Mouse (Mus musculus) skeletal muscle tissue, adult 2 months (tissue): Measurements from ENCODE around the gene 4930503B20Rik.

ENCODE experiments used
- DNase-seq: peaks from one replicate; pipeline ENCODE4 v3.0.0-alpha.2; 2012; ENCODE audit warnings: low read depth, low spot score

4930503B20Rik gene

GRCm38 (mm10) chr3:146652431-146652830, 1.3 kb upstream of the 4930503B20Rik start:
- DNase-seq: no peak

- no peak for DNase-seq
Measured at GRCm38 (mm10) chr3:146650716-146651115, 401 bp downstream of the 4930503B20Rik start.

- no peak for DNase-seq
Measured at GRCm38 (mm10) chr3:146649311-146649894, 1.7 kb downstream of the 4930503B20Rik start.

GRCm38 (mm10) chr3:146641818-146642427, 9.2 kb downstream of the 4930503B20Rik start:
- no peak for DNase-seq

GRCm38 (mm10) chr3:146632506-146632905, 18.6 kb downstream of the 4930503B20Rik start:
- DNase-seq: no peak

- no peak for DNase-seq
Measured at GRCm38 (mm10) chr3:146628227-146628982, 22.7 kb downstream of the 4930503B20Rik start.

GRCm38 (mm10) chr3:146625766-146626165, 25.4 kb downstream of the 4930503B20Rik start:
- no peak for DNase-seq

- DNase-seq: no peak
Measured at GRCm38 (mm10) chr3:146621966-146622365, 29.2 kb downstream of the 4930503B20Rik start.

GRCm38 (mm10) chr3:146620555-146621249, 30.4 kb downstream of the 4930503B20Rik start:
- no peak for DNase-seq

GRCm38 (mm10) chr3:146620101-146620500, 31.0 kb downstream of the 4930503B20Rik start:
- DNase-seq: no peak

GRCm38 (mm10) chr3:146618357-146618756, 32.8 kb downstream of the 4930503B20Rik start:
- no peak for DNase-seq

GRCm38 (mm10) chr3:146617946-146618345, 33.2 kb downstream of the 4930503B20Rik start:
- no peak for DNase-seq

GRCm38 (mm10) chr3:146616533-146617283, 34.4 kb downstream of the 4930503B20Rik start:
- no peak for DNase-seq

GRCm38 (mm10) chr3:146615496-146615895, 35.6 kb downstream of the 4930503B20Rik start, which contains the start of gene Dnase2b:
TSS of gene Dnase2b (minus strand) at chr3:146615596.
- no peak for DNase-seq

GRCm38 (mm10) chr3:146611821-146612220, 39.3 kb downstream of the 4930503B20Rik start:
- no peak for DNase-seq

GRCm38 (mm10) chr3:146611261-146611660, 39.9 kb downstream of the 4930503B20Rik start:
- no peak for DNase-seq

- DNase-seq: no peak
Measured at GRCm38 (mm10) chr3:146610322-146610721, 40.8 kb downstream of the 4930503B20Rik start.

- DNase-seq: no peak
Measured at GRCm38 (mm10) chr3:146607368-146607767, 43.7 kb downstream of the 4930503B20Rik start.

GRCm38 (mm10) chr3:146604647-146605046, 46.5 kb downstream of the 4930503B20Rik start:
- no peak for DNase-seq

- no peak for DNase-seq
Measured at GRCm38 (mm10) chr3:146602531-146602930, 48.6 kb downstream of the 4930503B20Rik start.

- DNase-seq: no peak
Measured at GRCm38 (mm10) chr3:146601205-146601604, 49.9 kb downstream of the 4930503B20Rik start.
